Mouse (Mus musculus) G1E (cell line): ENCODE results near the gene Gzf1.

Experiments used
- CTCF ChIP-seq: IDR thresholded peaks from 2 replicates; pipeline ENCODE4 v1.5.1; 2012; ENCODE audit warnings: low read depth, low read length, inconsistent platforms, mixed read lengths
- GATA1 ChIP-seq: IDR thresholded peaks from 2 replicates; pipeline ENCODE4 v1.6.1; 2012; ENCODE audit warnings: borderline replicate concordance, low read length, inconsistent platforms, mixed read lengths

GRCm38 (mm10) chr2:148731614-148732326 is 50.9 kb downstream of the Gzf1 start:
- TF ChIP-seq CTCF (no peak), GATA1 (no peak)
